Mouse (Mus musculus): ENCODE data around the gene Trmt13.

DNA sequence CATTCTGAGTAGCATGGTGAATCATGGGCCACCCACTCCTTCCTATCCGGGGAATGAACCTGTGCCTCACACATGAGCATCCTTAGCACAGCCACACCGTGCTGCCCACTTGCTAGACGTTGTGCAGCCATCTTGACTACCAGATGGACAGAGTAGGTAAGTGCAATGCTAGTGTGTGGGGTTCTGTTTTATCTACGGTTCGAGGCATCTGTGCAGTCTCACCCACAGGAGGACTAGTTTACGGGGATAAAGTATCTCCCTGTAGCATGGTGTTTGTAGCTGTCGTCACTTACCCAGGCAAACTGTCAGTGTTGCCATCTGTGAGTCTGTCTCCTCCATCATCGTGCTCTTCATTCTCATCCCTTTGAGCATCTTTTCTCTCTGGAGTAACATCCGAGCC lies 32.2 kb downstream of the Trmt13 start:
- TF ChIP-seq POU5F1 (IDR thresholded peaks at IDR 0.05; ENCODE audit: borderline replicate concordance, low read length) (no peak), CTCF (conservative IDR thresholded peaks at IDR 0.05; ENCODE audit: low read length) (no peak), NANOG (IDR thresholded peaks at IDR 0.05; ENCODE audit: borderline replicate concordance, low read length) (no peak)

All from E14TG2a.4 (cell line).